Mouse (Mus musculus) heart, embryonic 16.5 days (tissue): Measurements from ENCODE around the gene Rassf9. TPM values are rescaled to one million over a fixed set of nuclear protein-coding genes. Genes with fewer than 3 reads are reported as not detected.

ENCODE experiments used
- ATAC-seq: fragments of 200-750 bp; cut with Nextera tagmentation; replicated peaks from 2 replicates; pipeline ENCODE4 v1.8.0; 2017; ENCODE audit warnings: moderate number of reproducible peaks; ENCODE audit not compliant: insufficient read depth, low FRiP score; ENCODE audit errors: extremely low read depth
- H3K27ac ChIP-seq: fragments of 300-500 bp; sonication (generic); 2 replicates; pipeline ENCODE4 v1.5.1; 2014; ENCODE audit warnings: mild to moderate bottlenecking, low read length, control low read depth, moderate library complexity
- H3K27me3 ChIP-seq: fragments of 300-500 bp; sonication (generic); 2 replicates; pipeline ENCODE4 v1.6.1; 2014; ENCODE audit warnings: low read length, mixed read lengths; ENCODE audit not compliant: control insufficient read depth, insufficient read depth
- H3K36me3 ChIP-seq: fragments of 300-500 bp; sonication (generic); 2 replicates; pipeline ENCODE4 v1.6.1; 2014; ENCODE audit not compliant: control insufficient read depth, insufficient read depth
- H3K4me1 ChIP-seq: fragments of 300-500 bp; sonication (generic); 2 replicates; pipeline ENCODE4 v1.6.1; 2014; ENCODE audit warnings: low read length, mixed read lengths; ENCODE audit not compliant: control insufficient read depth, insufficient read depth
- H3K4me2 ChIP-seq: fragments of 300-500 bp; sonication (generic); 2 replicates; pipeline ENCODE4 v1.6.1; 2014; ENCODE audit warnings: low read depth, mild to moderate bottlenecking, control low read depth, low read length
- H3K4me3 ChIP-seq: fragments of 300-500 bp; sonication (generic); 2 replicates; pipeline ENCODE4 v1.5.1; 2014; ENCODE audit warnings: mild to moderate bottlenecking, control low read depth, low read length
- H3K9ac ChIP-seq: fragments of 300-500 bp; sonication (generic); 2 replicates; pipeline ENCODE4 v1.6.1; 2014; ENCODE audit warnings: low read length, control low read depth
- H3K9me3 ChIP-seq: fragments of 300-500 bp; sonication (generic); replicated peaks from 2 replicates; pipeline ENCODE4 v1.6.1; 2016; ENCODE audit warnings: low read length; ENCODE audit not compliant: control insufficient read depth
- WGBS: fragments of 180-500 bp; shearing (Covaris S2); extraction: QIAGEN DNeasy Blood & Tissue Kit; methylation state at CpG from one replicate; pipeline ENCODE4 v1.1.7; 2014; 5-methylcytosine and 5-hydroxymethylcytosine counted together
- polyA plus RNA-seq: library from polyadenylated mRNA; unstranded; fragments of >200 nt; fragmentation: Nextera tagmentation; extraction: Ambion mirVana; gene quantifications from 2 replicates; pipeline ENCODE4 v1.2.1, GENCODE M21; 2015

Rassf9 gene
- polyA plus RNA-seq, 1 experiment from 2014 or later: 2.2 TPM

GRCm38 (mm10) chr10:102553941-102554340, 41.9 kb downstream of the Rassf9 start:
- no peaks in the 10 kb centered on the region for H3K36me3 ChIP-seq
- ATAC-seq: no peak
- H3K4me2 ChIP-seq: no peak overlapping the region
- H3K27me3 ChIP-seq: no peaks in the 10 kb centered on the region
- 61% methylated on average over 4 of the region's 4 CpGs for WGBS
- H3K27ac ChIP-seq: no peak overlapping the region
- no peaks in the 10 kb centered on the region for H3K9me3 ChIP-seq
- no peaks in the 10 kb centered on the region for H3K4me1 ChIP-seq
- no peak overlapping the region for H3K9ac ChIP-seq
- no peak overlapping the region for H3K4me3 ChIP-seq

DNA sequence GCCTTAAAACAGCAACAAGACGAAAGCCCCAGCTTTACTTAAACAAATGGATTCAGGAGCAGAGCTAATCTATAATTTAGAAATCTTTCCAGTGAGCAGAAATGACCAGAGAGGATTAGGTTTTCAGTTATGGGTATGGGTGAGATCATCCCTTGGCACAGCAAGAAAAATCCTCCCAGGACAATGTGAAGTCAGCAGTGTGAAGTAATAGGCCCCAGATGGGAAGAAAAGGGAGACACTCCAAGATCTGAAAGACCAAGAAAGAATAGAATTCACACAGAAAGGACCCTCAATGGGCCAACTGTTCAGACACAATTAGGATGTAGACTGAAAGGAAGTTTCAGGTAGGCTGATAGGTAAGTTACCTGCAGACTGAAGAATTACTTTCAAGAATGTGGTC, 50.5 kb downstream of the Rassf9 start:
- Histone ChIP-seq H3K27ac (no peak overlapping the region), H3K4me1 (no peaks in the 10 kb centered on the region), H3K9ac (no peak overlapping the region), H3K27me3 (no peaks in the 10 kb centered on the region), H3K4me2 (no peak overlapping the region), H3K9me3 (no peaks in the 10 kb centered on the region), H3K36me3 (no peaks in the 10 kb centered on the region), H3K4me3 (no peak overlapping the region)
- 62% methylated on average over 1 of the region's 1 CpGs for WGBS
- no peak for ATAC-seq

- Histone ChIP-seq H3K4me2 (no peak overlapping the region), H3K27me3 (no peaks in the 10 kb centered on the region), H3K36me3 (no peaks in the 10 kb centered on the region), H3K9me3 (no peaks in the 10 kb centered on the region), H3K9ac (no peak overlapping the region), H3K27ac (no peak overlapping the region), H3K4me1 (no peaks in the 10 kb centered on the region), H3K4me3 (no peak overlapping the region)
- ATAC-seq: no peak
- 81% methylated on average over 3 of the region's 3 CpGs for WGBS
Measured at GRCm38 (mm10) chr10:102577970-102578369, 65.9 kb downstream of the Rassf9 start.

DNA sequence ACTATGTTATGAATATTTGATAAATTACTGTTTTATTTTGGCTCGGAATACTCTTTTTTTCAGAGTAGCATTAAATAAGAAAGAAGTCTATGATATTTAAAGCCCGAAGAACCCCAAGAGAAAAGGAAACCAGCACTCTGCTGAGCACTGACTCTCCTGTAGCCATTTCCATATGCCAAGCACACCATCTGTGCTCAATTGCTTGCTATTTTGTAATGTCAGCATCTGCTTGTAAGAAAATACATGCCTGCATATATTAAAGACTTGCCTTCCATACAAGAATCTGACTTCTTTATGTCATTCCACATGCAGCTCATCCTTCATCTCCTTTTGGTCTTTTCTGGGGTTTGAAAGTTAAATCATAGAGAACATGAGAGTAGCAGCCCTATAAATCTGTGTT, 82.3 kb downstream of the Rassf9 start:
- 74% methylated on average over 2 of the region's 2 CpGs for WGBS
- Histone ChIP-seq H3K27ac (no peak overlapping the region), H3K36me3 (no peaks in the 10 kb centered on the region), H3K9me3 (no peaks in the 10 kb centered on the region), H3K4me2 (no peak overlapping the region), H3K9ac (no peak overlapping the region), H3K27me3 (no peaks in the 10 kb centered on the region), H3K4me1 (no peaks in the 10 kb centered on the region), H3K4me3 (no peak overlapping the region)
- ATAC-seq: no peak

Other genes starting within 250 kb of the Rassf9 start
- gene Nts, start 21.7 kb upstream of the Rassf9 start, polyA plus RNA-seq: 8.7 and 10.4 TPM in 2 replicates